Mouse (Mus musculus): ENCODE measurements around the gene Ereg. TPM values are rescaled to one million over a fixed set of nuclear protein-coding genes. Genes with fewer than 3 reads are reported as not detected.

Ereg gene
- 0.35 and 0.41 TPM in 2 replicates for polyA plus RNA-seq (2015; fragmentation: Nextera tagmentation; extraction: Ambion mirVana)

DNA sequence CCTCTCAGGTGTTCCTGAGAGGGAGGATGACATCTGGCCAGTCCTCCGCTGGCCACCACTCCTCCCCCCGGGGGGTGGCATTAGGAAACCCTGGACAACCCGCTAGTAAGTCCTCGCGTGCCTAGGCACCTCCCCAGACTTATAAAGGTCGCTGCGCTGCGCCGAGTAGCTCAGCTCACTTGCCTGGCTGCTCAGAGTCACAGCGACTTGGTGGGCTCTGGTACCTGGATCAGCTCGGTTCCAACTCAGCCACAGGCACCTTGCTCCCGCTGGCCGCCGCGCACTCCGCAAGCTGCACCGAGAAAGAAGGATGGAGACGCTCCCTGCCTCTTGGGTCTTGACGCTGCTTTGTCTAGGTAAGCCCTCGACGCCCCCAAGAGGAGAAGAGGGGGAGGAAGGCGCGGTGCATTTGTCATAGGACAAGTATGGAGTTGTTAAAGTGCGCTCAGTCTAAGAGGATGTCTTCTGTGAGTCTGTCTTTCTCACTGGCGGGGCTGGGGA, at the start of gene Ereg:
TSS of gene Ereg (plus strand) at position 173 of the 501 bp plus-strand sequence.
- no peaks in the 10 kb centered on the region for H3K36me3 ChIP-seq
- peaks cover 18% of the 10 kb centered on the region for H3K27me3 ChIP-seq
- under 1% methylated on average over 25 of the region's 25 CpGs for WGBS
- H3K4me2 ChIP-seq = peak within 1 kb of the TSS; percentile 75
- no peak within 1 kb of the TSS for H3K27ac ChIP-seq
- no peak within 1 kb of the TSS for H3K9ac ChIP-seq
- H3K9me3 ChIP-seq = no peaks in the 10 kb centered on the region
- peak; percentile 46; the same call in 1 of the 2 replicates for ATAC-seq (ENCODE audit: borderline replicate concordance, extremely low read depth, low FRiP score, low TSS enrichment)
- peak within 1 kb of the TSS; percentile 39 for H3K4me3 ChIP-seq
- H3K4me1 ChIP-seq = peaks cover 14% of the 10 kb centered on the region

DNA sequence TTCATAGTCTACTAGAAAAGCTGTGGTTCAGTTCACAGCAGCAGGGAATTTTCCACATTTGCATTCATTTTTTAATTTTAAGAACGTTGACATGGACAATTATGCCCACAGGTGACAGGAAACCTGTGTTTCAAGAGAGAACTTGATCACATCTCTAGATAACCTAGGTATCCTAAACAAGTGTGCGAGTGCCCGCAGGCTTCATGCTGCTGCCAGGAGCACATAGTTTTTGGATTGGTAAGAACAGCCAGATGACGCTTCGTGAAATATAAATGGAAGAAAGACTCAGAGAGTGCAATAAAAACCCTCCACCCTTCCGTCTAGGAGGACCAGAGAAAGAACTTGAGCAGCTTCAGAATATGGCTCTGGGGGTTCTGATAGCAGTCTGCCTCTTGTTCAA, 47.3 kb upstream of the Ereg start, which contains the start of gene Epgn:
TSS of gene Epgn (plus strand) at position 301 of the 400 bp plus-strand sequence.
- Histone ChIP-seq H3K27ac (no peak within 1 kb of the TSS), H3K9ac (no peak within 1 kb of the TSS), H3K4me1 (no peaks in the 10 kb centered on the region), H3K4me2 (no peak within 1 kb of the TSS), H3K27me3 (no peaks in the 10 kb centered on the region; the same call in 1 of the 2 replicates), H3K36me3 (no peaks in the 10 kb centered on the region), H3K9me3 (no peaks in the 10 kb centered on the region), H3K4me3 (no peak within 1 kb of the TSS)
- no peak for ATAC-seq (ENCODE audit: borderline replicate concordance, extremely low read depth, low FRiP score, low TSS enrichment)
- WGBS = 83% methylated on average over 6 of the region's 6 CpGs

DNA sequence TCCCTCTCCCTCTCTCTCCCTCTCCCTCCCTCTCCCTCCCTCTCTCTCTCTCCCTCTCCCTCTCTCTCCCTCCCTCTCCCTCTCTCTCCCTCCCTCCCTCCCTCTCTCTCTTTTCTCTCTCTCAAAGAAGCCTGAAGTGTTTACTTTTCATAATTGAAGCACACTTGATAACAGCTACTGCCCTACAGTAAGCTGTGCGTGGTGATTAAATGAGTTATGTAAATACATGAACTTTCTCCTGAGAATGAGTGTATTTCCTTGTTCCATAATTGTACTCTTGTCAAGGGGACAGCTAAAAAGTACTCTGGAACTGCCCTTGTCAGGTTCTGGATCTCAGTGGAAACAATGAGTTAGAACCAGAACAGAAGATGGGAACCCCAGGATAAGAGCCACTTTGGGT, 46.6 kb upstream of the Ereg start:
- no peak overlapping the region for H3K9ac ChIP-seq
- ATAC-seq (ENCODE audit: borderline replicate concordance, extremely low read depth, low FRiP score, low TSS enrichment) = no peak
- H3K4me3 ChIP-seq = no peak overlapping the region
- no peaks in the 10 kb centered on the region for H3K9me3 ChIP-seq
- WGBS = 11% methylated on average over 1 of the region's 1 CpGs
- no peaks in the 10 kb centered on the region for H3K4me1 ChIP-seq
- H3K36me3 ChIP-seq = no peaks in the 10 kb centered on the region
- no peak overlapping the region for H3K4me2 ChIP-seq
- no peaks in the 10 kb centered on the region; the same call in 1 of the 2 replicates for H3K27me3 ChIP-seq
- no peak overlapping the region for H3K27ac ChIP-seq

DNA sequence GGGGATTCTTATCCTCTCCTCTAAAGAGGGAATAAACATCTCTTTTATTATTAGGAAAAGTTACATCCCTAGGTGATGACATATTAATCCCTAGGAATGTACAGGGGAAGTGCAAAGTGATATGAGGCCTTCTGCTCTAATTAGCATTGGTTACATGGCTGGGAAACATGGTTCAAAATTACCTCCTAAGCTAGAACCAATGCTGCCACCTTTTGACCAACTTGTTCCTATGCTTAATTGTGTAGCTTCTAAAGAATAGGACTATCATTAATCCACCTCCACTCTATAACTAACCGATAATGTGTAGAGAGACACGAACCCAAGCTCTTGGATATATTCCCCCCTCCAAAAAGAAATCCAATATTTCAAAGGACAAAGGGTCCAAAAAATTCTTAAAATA, 43.8 kb upstream of the Ereg start:
- ATAC-seq (ENCODE audit: borderline replicate concordance, extremely low read depth, low FRiP score, low TSS enrichment) = no peak
- no peaks in the 10 kb centered on the region; the same call in 1 of the 2 replicates for H3K27me3 ChIP-seq
- H3K36me3 ChIP-seq = no peaks in the 10 kb centered on the region
- 80% methylated on average over 2 of the region's 2 CpGs for WGBS
- H3K27ac ChIP-seq = no peak overlapping the region
- H3K9ac ChIP-seq = no peak overlapping the region
- H3K4me3 ChIP-seq = no peak overlapping the region
- H3K4me2 ChIP-seq = no peak overlapping the region
- H3K9me3 ChIP-seq = no peaks in the 10 kb centered on the region
- H3K4me1 ChIP-seq = no peaks in the 10 kb centered on the region

DNA sequence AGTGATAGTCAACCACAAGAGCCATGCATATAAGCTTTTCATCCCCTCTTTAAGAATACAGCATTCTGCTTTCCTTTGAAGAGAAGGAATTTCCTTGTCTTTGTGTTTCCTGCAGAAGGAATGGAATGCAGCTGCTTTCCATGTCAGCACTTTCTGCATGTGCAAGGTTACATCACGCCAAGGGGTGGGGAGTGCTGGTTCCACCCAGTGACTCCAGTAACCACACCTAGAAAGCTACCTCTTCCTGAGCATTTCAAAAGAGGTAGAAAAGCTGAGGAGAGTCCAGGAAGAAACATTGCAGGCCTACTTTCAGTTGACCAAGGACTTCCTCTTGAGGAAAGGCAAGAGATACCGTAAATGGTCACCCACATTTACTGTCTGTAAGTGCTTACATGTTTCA, 39.1 kb upstream of the Ereg start:
- ATAC-seq (ENCODE audit: borderline replicate concordance, extremely low read depth, low FRiP score, low TSS enrichment) = no peak
- no peak overlapping the region for H3K4me3 ChIP-seq
- H3K9me3 ChIP-seq = no peaks in the 10 kb centered on the region
- no peak overlapping the region for H3K27ac ChIP-seq
- H3K36me3 ChIP-seq = no peaks in the 10 kb centered on the region
- WGBS = 79% methylated on average over 2 of the region's 2 CpGs
- no peak overlapping the region for H3K9ac ChIP-seq
- H3K27me3 ChIP-seq = no peaks in the 10 kb centered on the region; the same call in 1 of the 2 replicates
- peaks cover 6% of the 10 kb centered on the region; the same call in 1 of the 2 replicates for H3K4me1 ChIP-seq
- no peak overlapping the region for H3K4me2 ChIP-seq

DNA sequence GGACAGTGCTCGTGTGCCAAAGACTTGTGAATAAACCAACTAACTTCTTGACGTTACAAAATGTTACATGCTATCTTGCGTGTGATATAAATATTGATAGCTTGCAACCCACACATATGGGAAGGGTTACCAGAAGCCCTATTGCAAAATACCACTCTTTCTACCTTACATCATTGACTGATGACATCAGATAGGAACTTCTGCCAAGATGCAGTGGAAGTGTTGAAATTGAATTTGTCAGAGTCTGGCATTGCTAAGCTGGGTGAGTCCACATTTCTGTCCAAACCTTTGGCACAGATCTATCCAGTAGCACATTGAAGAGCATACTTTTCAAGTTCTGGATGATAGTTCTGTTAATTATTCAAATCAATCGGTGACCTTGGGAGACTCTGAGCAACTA, 37.8 kb upstream of the Ereg start:
- no peak overlapping the region for H3K4me2 ChIP-seq
- no peaks in the 10 kb centered on the region for H3K27me3 ChIP-seq
- H3K4me1 ChIP-seq = peaks cover 6% of the 10 kb centered on the region; the same call in 1 of the 2 replicates
- ATAC-seq (ENCODE audit: borderline replicate concordance, extremely low read depth, low FRiP score, low TSS enrichment) = no peak
- no peak overlapping the region for H3K4me3 ChIP-seq
- no peaks in the 10 kb centered on the region for H3K36me3 ChIP-seq
- no peak overlapping the region for H3K9ac ChIP-seq
- no peak overlapping the region for H3K27ac ChIP-seq
- no peaks in the 10 kb centered on the region for H3K9me3 ChIP-seq
- WGBS = 69% methylated on average over 4 of the region's 4 CpGs

DNA sequence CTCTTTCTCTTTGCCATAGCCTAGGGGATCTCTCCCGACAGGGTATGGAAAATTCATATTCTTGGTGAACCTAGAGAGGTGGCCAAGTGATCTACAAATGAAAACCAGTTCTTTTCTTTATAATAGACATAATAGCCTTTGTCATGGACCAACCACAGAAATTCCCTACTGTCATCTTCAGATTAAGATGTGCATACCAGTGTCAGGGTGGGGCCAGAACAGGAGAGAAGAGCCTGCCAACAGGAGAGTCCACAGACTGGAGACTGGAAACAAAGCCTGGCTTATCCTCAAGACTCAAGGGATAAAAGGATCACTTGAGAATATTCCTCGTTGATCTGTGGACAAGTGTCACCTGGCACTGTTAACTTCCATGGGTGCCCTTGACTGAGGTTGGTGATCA, 36.7 kb upstream of the Ereg start:
- Histone ChIP-seq H3K27ac (no peak overlapping the region), H3K4me3 (no peak overlapping the region), H3K9ac (no peak overlapping the region), H3K27me3 (no peaks in the 10 kb centered on the region), H3K4me1 (peaks cover 6% of the 10 kb centered on the region; the same call in 1 of the 2 replicates), H3K4me2 (no peak overlapping the region), H3K9me3 (no peaks in the 10 kb centered on the region), H3K36me3 (no peaks in the 10 kb centered on the region)
- WGBS = 76% methylated on average over 2 of the region's 2 CpGs
- ATAC-seq (ENCODE audit: borderline replicate concordance, extremely low read depth, low FRiP score, low TSS enrichment) = no peak

DNA sequence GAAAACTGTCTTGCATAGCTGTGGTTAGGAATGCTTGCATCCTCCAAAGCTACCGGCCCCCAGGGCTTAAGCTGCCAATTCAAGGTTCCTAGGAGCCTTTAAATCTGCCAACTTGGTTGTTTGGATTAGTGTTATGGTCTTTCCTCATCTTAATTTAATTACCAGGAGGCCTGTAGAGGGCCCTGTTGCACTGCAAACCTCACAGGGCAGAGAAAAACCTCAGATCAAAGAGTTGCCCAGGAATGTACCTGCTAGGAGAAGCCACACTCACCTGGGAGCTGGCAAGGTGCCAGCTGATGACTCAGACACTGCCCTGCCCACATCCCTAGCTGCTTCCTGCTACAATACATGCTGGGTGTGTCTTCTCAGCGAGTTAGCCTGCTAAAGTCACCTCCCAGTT, 35.9 kb upstream of the Ereg start:
- Histone ChIP-seq H3K27ac (no peak overlapping the region), H3K4me1 (peaks cover 6% of the 10 kb centered on the region; the same call in 1 of the 2 replicates), H3K9me3 (no peaks in the 10 kb centered on the region), H3K4me2 (no peak overlapping the region), H3K4me3 (no peak overlapping the region), H3K36me3 (no peaks in the 10 kb centered on the region), H3K27me3 (no peaks in the 10 kb centered on the region), H3K9ac (no peak overlapping the region)
- 12% methylated on average over 2 of the region's 2 CpGs for WGBS
- peak; percentile 79; the same call in 1 of the 2 replicates for ATAC-seq (ENCODE audit: borderline replicate concordance, extremely low read depth, low FRiP score, low TSS enrichment)

DNA sequence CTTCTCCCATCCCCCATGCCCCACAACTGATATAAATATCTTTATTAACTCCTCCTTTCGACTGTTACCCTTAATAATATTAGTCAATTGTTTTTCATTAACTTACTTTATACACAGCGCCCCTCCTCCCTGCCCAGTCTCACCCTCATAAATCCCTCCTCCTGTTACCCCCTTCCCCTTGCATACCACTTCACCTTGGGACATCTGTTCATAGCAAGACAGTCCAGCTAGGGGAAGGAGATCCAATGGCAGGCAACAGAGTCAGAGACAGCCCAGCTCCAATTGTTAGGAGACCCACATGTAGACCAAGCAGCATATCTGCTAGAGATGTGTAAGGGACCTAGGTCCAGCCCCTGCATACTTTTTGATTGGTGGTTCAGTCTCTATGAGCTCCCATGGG, 35.5 kb upstream of the Ereg start:
- H3K9ac ChIP-seq = no peak overlapping the region
- ATAC-seq (ENCODE audit: borderline replicate concordance, extremely low read depth, low FRiP score, low TSS enrichment) = peak; percentile 11; the same call in 1 of the 2 replicates

DNA sequence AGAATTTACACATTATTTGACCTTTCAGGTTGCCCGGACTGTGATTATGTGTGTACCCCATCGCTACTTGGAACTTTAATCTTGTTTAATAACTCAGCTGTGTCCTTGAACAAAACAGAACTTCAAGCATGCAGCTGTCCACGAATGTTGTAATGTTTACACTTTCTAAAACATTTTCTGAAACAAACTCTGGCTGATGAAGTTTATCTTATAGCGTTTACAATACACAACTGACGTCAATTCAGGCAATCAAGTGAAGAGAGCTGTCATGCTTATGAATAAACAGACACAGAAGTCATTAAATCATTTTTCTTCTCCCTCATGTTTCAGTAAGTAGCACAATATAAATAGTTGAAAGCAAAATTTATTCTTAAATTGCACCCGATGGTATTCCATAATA, 26.4 kb upstream of the Ereg start:
- Histone ChIP-seq H3K9me3 (no peaks in the 10 kb centered on the region), H3K4me1 (no peaks in the 10 kb centered on the region), H3K4me2 (no peak overlapping the region), H3K27me3 (no peaks in the 10 kb centered on the region), H3K9ac (no peak overlapping the region), H3K27ac (no peak overlapping the region), H3K36me3 (no peaks in the 10 kb centered on the region), H3K4me3 (no peak overlapping the region)
- peak; percentile 49; the same call in 1 of the 2 replicates for ATAC-seq (ENCODE audit: borderline replicate concordance, extremely low read depth, low FRiP score, low TSS enrichment)
- 40% methylated on average over 6 of the region's 6 CpGs for WGBS

More for the DNA sequence above, 35.5 kb upstream of the Ereg start:
- no peaks in the 10 kb centered on the region for H3K36me3 ChIP-seq
- H3K4me2 ChIP-seq = no peak overlapping the region
- H3K4me3 ChIP-seq = no peak overlapping the region
- peaks cover 6% of the 10 kb centered on the region; the same call in 1 of the 2 replicates for H3K4me1 ChIP-seq
- no peaks in the 10 kb centered on the region for H3K27me3 ChIP-seq
- 69% methylated on average over 2 of the region's 2 CpGs for WGBS
- H3K9me3 ChIP-seq = no peaks in the 10 kb centered on the region
- H3K27ac ChIP-seq = no peak overlapping the region

DNA sequence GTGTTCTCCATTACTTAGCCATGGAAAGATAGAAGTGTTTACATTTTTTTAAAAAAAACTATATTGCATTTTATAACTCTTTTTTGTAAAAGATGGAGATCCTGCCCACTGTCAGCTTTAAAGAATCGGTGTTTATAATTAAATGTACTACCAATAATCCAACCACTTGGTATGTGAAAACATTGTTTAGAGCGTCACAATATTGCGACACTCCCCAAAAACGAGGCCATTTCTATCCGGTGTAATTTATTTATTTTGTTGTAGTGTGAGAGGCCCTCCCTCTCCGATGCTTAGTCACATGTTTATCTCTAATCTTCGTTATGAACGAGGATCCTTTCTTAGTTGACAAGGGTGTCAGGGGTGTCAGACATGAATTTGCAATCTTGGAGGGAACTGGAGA, 26.0 kb upstream of the Ereg start:
- Histone ChIP-seq H3K36me3 (no peaks in the 10 kb centered on the region), H3K27me3 (no peaks in the 10 kb centered on the region), H3K4me1 (no peaks in the 10 kb centered on the region), H3K4me3 (no peak overlapping the region), H3K9ac (no peak overlapping the region), H3K4me2 (peak overlapping the region; percentile 4; the same call in 1 of the 2 replicates), H3K9me3 (no peaks in the 10 kb centered on the region), H3K27ac (no peak overlapping the region)
- 48% methylated on average over 8 of the region's 8 CpGs for WGBS
- ATAC-seq (ENCODE audit: borderline replicate concordance, extremely low read depth, low FRiP score, low TSS enrichment) = no peak

DNA sequence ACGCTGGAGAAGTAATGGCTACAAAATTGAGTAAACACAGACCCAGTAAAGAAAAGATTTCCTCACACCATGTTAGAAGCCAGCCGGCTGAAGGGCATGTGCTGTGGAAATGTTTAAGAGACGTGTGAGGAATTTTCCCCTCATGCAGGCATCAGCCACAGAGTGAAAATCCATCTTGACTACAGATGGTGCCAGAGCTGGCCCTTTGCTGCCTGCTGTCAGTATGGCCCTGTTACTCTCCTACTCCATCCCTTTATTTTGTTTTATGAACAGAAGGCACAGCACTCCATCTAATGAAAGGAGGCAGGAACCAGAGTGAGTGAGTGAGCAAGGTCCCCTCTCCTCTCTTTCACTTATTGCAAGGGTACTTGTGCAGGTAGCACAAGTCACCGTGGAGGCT, 2.1 kb upstream of the Ereg start:
- Histone ChIP-seq H3K4me3 (no peak overlapping the region), H3K27ac (no peak overlapping the region), H3K9ac (no peak overlapping the region), H3K27me3 (peaks cover 18% of the 10 kb centered on the region), H3K4me2 (no peak overlapping the region), H3K9me3 (no peaks in the 10 kb centered on the region), H3K36me3 (no peaks in the 10 kb centered on the region), H3K4me1 (peaks cover 14% of the 10 kb centered on the region)
- no peak for ATAC-seq (ENCODE audit: borderline replicate concordance, extremely low read depth, low FRiP score, low TSS enrichment)
- 42% methylated on average over 4 of the region's 4 CpGs for WGBS

Measured in lung, embryonic 15.5 days (tissue).